Mouse (Mus musculus) kidney, adult 2 months (tissue): ENCODE measurements around the gene Agtpbp1.

Source experiments
- CTCF ChIP-seq: fragments of 200-500 bp; conservative IDR thresholded peaks from 2 replicates; pipeline ENCODE4 v1.5.1; 2011; ENCODE audit warnings: low read depth, mild to moderate bottlenecking, control low read depth, low read length, moderate library complexity, mixed read lengths; ENCODE audit not compliant: insufficient read depth, insufficient read length
- POLR2A ChIP-seq: fragments of 200-500 bp; IDR thresholded peaks from one replicate; pipeline ENCODE4 v1.6.1; 2011; ENCODE audit warnings: low read depth, low read length, control low read depth

DNA sequence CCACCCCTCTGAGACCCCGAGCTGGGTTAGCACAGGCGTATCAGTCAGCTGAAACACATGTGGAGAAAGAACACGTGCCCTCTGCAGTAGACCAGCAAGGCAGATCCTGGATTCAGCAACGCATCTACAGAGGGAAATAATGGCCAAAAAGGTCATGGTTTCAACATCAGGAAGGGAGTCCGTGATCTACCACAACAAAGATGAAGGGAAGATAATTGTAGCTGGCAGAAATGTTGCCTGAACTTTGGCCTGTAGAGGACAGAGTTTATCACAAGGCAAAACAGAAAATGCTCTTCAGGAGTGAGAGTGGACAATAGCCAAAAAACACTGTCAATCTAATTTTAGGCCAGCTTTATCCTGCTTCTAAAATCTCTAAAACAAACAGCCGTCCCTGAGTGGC lies 177.8 kb downstream of the Agtpbp1 start:
- TF ChIP-seq CTCF (no peak), POLR2A (no peak)
